Mouse (Mus musculus) gastrocnemius, adult 18-20 months (tissue): ENCODE measurements at regions not wholly inside any gene's neighbourhood (a gene's known extent, or its start where the extent isn't known, plus 50 kb on each side); places are given as distances from the start of the nearest gene placed in this dataset.
A peak's percentile ranks its signal among the peaks of the same experiment; 100 is the strongest.

Experiments used
- DNase-seq: peaks from one replicate; pipeline ENCODE4 v3.0.0; 2021; ENCODE audit warnings: low spot score

- no peak for DNase-seq
Observed at GRCm38 (mm10) chr17:65015731-65016130, 179.9 kb upstream of the 4930583I09Rik start.

- DNase-seq: no peak
Observed at GRCm38 (mm10) chr17:65014682-65015081, 178.8 kb upstream of the 4930583I09Rik start.

GRCm38 (mm10) chr17:65000626-65001135 is 164.8 kb upstream of the 4930583I09Rik start:
- DNase-seq: peak; percentile 37

GRCm38 (mm10) chr17:64994483-64994882 is 158.6 kb upstream of the 4930583I09Rik start:
- DNase-seq: no peak

- DNase-seq: no peak
Observed at GRCm38 (mm10) chr17:64991262-64991661, 155.4 kb upstream of the 4930583I09Rik start.

GRCm38 (mm10) chr17:64984276-64985011 is 148.6 kb upstream of the 4930583I09Rik start:
- DNase-seq: no peak

GRCm38 (mm10) chr17:64983480-64983879 is 147.6 kb upstream of the 4930583I09Rik start:
- no peak for DNase-seq

GRCm38 (mm10) chr17:64964153-64964552 is 128.3 kb upstream of the 4930583I09Rik start:
- no peak for DNase-seq

- no peak for DNase-seq
Observed at GRCm38 (mm10) chr17:64961887-64962286, 126.0 kb upstream of the 4930583I09Rik start.

GRCm38 (mm10) chr17:64957495-64957894 is 121.6 kb upstream of the 4930583I09Rik start:
- DNase-seq: no peak

- DNase-seq: no peak
Observed at GRCm38 (mm10) chr17:64956506-64956905, 120.6 kb upstream of the 4930583I09Rik start.

GRCm38 (mm10) chr17:64953275-64953674 is 117.4 kb upstream of the 4930583I09Rik start:
- no peak for DNase-seq

- DNase-seq: no peak
Observed at GRCm38 (mm10) chr17:64951625-64951940, 115.7 kb upstream of the 4930583I09Rik start.

- no peak for DNase-seq
Observed at GRCm38 (mm10) chr17:64950802-64951624, 115.1 kb upstream of the 4930583I09Rik start.

GRCm38 (mm10) chr17:64943213-64943612 is 107.3 kb upstream of the 4930583I09Rik start:
- no peak for DNase-seq

- DNase-seq: no peak
Observed at GRCm38 (mm10) chr17:64941555-64941954, 105.7 kb upstream of the 4930583I09Rik start.

- DNase-seq: no peak
Observed at GRCm38 (mm10) chr17:64935683-64936082, 99.8 kb upstream of the 4930583I09Rik start.

GRCm38 (mm10) chr17:64934411-64934810 is 98.5 kb upstream of the 4930583I09Rik start:
- DNase-seq: no peak

GRCm38 (mm10) chr17:64930816-64931428 is 95.1 kb upstream of the 4930583I09Rik start:
- DNase-seq: no peak

- DNase-seq: no peak
Observed at GRCm38 (mm10) chr17:64923762-64924161, 87.9 kb upstream of the 4930583I09Rik start.

GRCm38 (mm10) chr17:64922235-64922634 is 86.4 kb upstream of the 4930583I09Rik start:
- no peak for DNase-seq

GRCm38 (mm10) chr17:64920236-64920635 is 84.4 kb upstream of the 4930583I09Rik start:
- DNase-seq: no peak
